Mouse (Mus musculus) MEL (cell line): ENCODE measurements around the gene A2ml1. TPM values are rescaled to one million over a fixed set of nuclear protein-coding genes. Genes with fewer than 3 reads are reported as not detected.

Experiments
- DNase-seq: peaks from one replicate; pipeline ENCODE4 v3.0.0; 2011; ENCODE audit warnings: low read depth, low spot score
- H3K27ac ChIP-seq: 2 replicates; pipeline ENCODE4 v1.5.1; 2012; ENCODE audit warnings: low read depth, mild to moderate bottlenecking, control low read depth, low read length, moderate library complexity; ENCODE audit not compliant: control insufficient read depth
- H3K27me3 ChIP-seq, 2 experiments: fragments of 150-350 bp in 1 of 2; sonication (generic) in 1 of 2; 2 replicates each; pipeline ENCODE4 v1.6.1; 2012; ENCODE audit warnings: low read length in 2 of 2, mild to moderate bottlenecking in 2 of 2, improper control_type of control experiment in 1 of 2, moderate library complexity in 1 of 2; ENCODE audit not compliant: insufficient read depth in 2 of 2, control insufficient read depth in 1 of 2
- H3K36me3 ChIP-seq, 2 experiments: 2 replicates each; pipeline ENCODE4 v1.6.1; 2012 to 2014; ENCODE audit warnings: low read length in 2 of 2, improper control_type of control experiment in 1 of 2, inconsistent platforms in 1 of 2, mild to moderate bottlenecking in 1 of 2; ENCODE audit not compliant: insufficient read depth in 2 of 2, control insufficient read depth in 1 of 2
- H3K4me1 ChIP-seq, 2 experiments: fragments of 150-350 bp in 1 of 2; sonication (generic) in 1 of 2; 2 replicates each; pipeline ENCODE4 v1.6.1; 2012; ENCODE audit warnings: low read length in 2 of 2, improper control_type of control experiment in 1 of 2, mild to moderate bottlenecking in 1 of 2; ENCODE audit not compliant: insufficient read depth in 2 of 2, control insufficient read depth in 1 of 2
- H3K4me3 ChIP-seq, 2 experiments: fragments of 150-350 bp in 1 of 2; sonication (generic) in 1 of 2; 2 replicates each; pipeline ENCODE4 v1.5.1; 2012; ENCODE audit warnings: low read depth in 2 of 2, low read length in 2 of 2, mild to moderate bottlenecking in 2 of 2, moderate library complexity in 2 of 2, control low read depth in 1 of 2, improper control_type of control experiment in 1 of 2; ENCODE audit not compliant: control insufficient read depth in 1 of 2, insufficient read depth in 1 of 2
- H3K79me2 ChIP-seq: 2 replicates; pipeline ENCODE4 v1.6.1; 2012; ENCODE audit warnings: mild to moderate bottlenecking, low read length, moderate library complexity; ENCODE audit not compliant: control insufficient read depth, poor library complexity, insufficient read depth
- H3K9ac ChIP-seq: 2 replicates; pipeline ENCODE4 v1.6.1; 2012; ENCODE audit warnings: low read depth, mild to moderate bottlenecking, control low read depth, low read length, moderate library complexity; ENCODE audit not compliant: control insufficient read depth, poor library complexity, severe bottlenecking
- H3K9me3 ChIP-seq: fragments of 150-350 bp; sonication (generic); replicated peaks from 2 replicates; pipeline ENCODE4 v1.6.1; 2012; ENCODE audit warnings: mild to moderate bottlenecking, low read length, improper control_type of control experiment, moderate library complexity; ENCODE audit not compliant: insufficient read depth
- BHLHE40 ChIP-seq: IDR thresholded peaks from 2 replicates; pipeline ENCODE4 v1.6.1; 2012; ENCODE audit warnings: low read depth, mild to moderate bottlenecking, inconsistent platforms, low read length, improper control_type of control experiment, borderline replicate concordance
- CHD1 ChIP-seq: IDR thresholded peaks from 2 replicates; pipeline ENCODE4 v1.6.1; 2012; ENCODE audit warnings: low read depth, mild to moderate bottlenecking, inconsistent platforms, low read length, improper control_type of control experiment
- CHD2 ChIP-seq: IDR thresholded peaks from 2 replicates; pipeline ENCODE4 v1.6.1; 2011; ENCODE audit warnings: low read length, improper control_type of control experiment
- CTCF ChIP-seq, 3 experiments: IDR thresholded peaks in 2 of 3; conservative IDR thresholded peaks in 1 of 3; 2 replicates each; pipeline ENCODE4 v1.5.1; 2011 to 2012; ENCODE audit warnings: low read length in 3 of 3, low read depth in 2 of 3, mild to moderate bottlenecking in 2 of 3, improper control_type of control experiment in 1 of 3, inconsistent platforms in 1 of 3, mixed read lengths in 1 of 3, moderate library complexity in 1 of 3; ENCODE audit not compliant: control insufficient read depth in 1 of 3, insufficient read depth in 1 of 3, poor library complexity in 1 of 3, severe bottlenecking in 1 of 3
- E2F4 ChIP-seq: IDR thresholded peaks from 2 replicates; pipeline ENCODE4 v1.6.1; 2011; ENCODE audit warnings: low read depth, low read length, improper control_type of control experiment, borderline replicate concordance
- ELF1 ChIP-seq: IDR thresholded peaks from 2 replicates; pipeline ENCODE4 v1.6.1; 2014; ENCODE audit warnings: low read depth, mild to moderate bottlenecking, inconsistent platforms, low read length, improper control_type of control experiment, moderate library complexity
- ETS1 ChIP-seq: IDR thresholded peaks from 2 replicates; pipeline ENCODE4 v1.6.1; 2012; ENCODE audit warnings: low read depth, mild to moderate bottlenecking, inconsistent platforms, low read length, improper control_type of control experiment, moderate library complexity
- GABPA ChIP-seq: IDR thresholded peaks from 2 replicates; pipeline ENCODE4 v1.6.1; 2012; ENCODE audit warnings: low read depth, mild to moderate bottlenecking, inconsistent platforms, low read length, improper control_type of control experiment, moderate library complexity
- GATA1 ChIP-seq: IDR thresholded peaks from 2 replicates; pipeline ENCODE4 v1.6.1; 2011; ENCODE audit warnings: low read depth, low read length, improper control_type of control experiment
- HCFC1 ChIP-seq: IDR thresholded peaks from 2 replicates; pipeline ENCODE4 v1.6.1; 2012; ENCODE audit warnings: low read depth, mild to moderate bottlenecking, inconsistent platforms, low read length, improper control_type of control experiment, moderate library complexity
- JUND ChIP-seq: IDR thresholded peaks from 2 replicates; pipeline ENCODE4 v1.6.1; 2011; ENCODE audit warnings: low read depth, mild to moderate bottlenecking, improper control_type of control experiment, low read length
- KAT2A ChIP-seq: conservative IDR thresholded peaks from 2 replicates; pipeline ENCODE4 v1.6.1; 2012; ENCODE audit warnings: low read depth, low read length, improper control_type of control experiment, inconsistent platforms
- MAFK ChIP-seq: IDR thresholded peaks from 2 replicates; pipeline ENCODE4 v1.6.1; 2011; ENCODE audit warnings: low read depth, mild to moderate bottlenecking, low read length, improper control_type of control experiment, borderline replicate concordance
- MAX ChIP-seq: IDR thresholded peaks from 2 replicates; pipeline ENCODE4 v1.6.1; 2011; ENCODE audit warnings: low read length, improper control_type of control experiment
- MAZ ChIP-seq: IDR thresholded peaks from 2 replicates; pipeline ENCODE4 v1.6.1; 2012; ENCODE audit warnings: low read depth, mild to moderate bottlenecking, inconsistent platforms, low read length, improper control_type of control experiment
- MEF2A ChIP-seq: IDR thresholded peaks from 2 replicates; pipeline ENCODE4 v1.6.1; 2014; ENCODE audit warnings: low read depth, mild to moderate bottlenecking, inconsistent platforms, low read length, improper control_type of control experiment; ENCODE audit not compliant: poor library complexity, insufficient replicate concordance, severe bottlenecking; ENCODE audit errors: extremely low read depth
- MXI1 ChIP-seq: IDR thresholded peaks from 2 replicates; pipeline ENCODE4 v1.6.1; 2011; ENCODE audit warnings: mild to moderate bottlenecking, low read depth, low read length, improper control_type of control experiment
- MYB ChIP-seq: IDR thresholded peaks from 2 replicates; pipeline ENCODE4 v1.6.1; 2011; ENCODE audit warnings: mild to moderate bottlenecking, low read depth, low read length, improper control_type of control experiment
- MYC ChIP-seq: IDR thresholded peaks from 2 replicates; pipeline ENCODE4 v1.6.1; 2011; ENCODE audit warnings: low read depth, mild to moderate bottlenecking, low read length, improper control_type of control experiment, moderate library complexity
- NELFE ChIP-seq: IDR thresholded peaks from 2 replicates; pipeline ENCODE4 v1.6.1; 2011; ENCODE audit warnings: low read depth, low read length, improper control_type of control experiment
- NRF1 ChIP-seq: IDR thresholded peaks from 2 replicates; pipeline ENCODE4 v1.6.1; 2014; ENCODE audit warnings: low read depth, mild to moderate bottlenecking, inconsistent platforms, low read length, improper control_type of control experiment, moderate library complexity; ENCODE audit not compliant: poor library complexity, insufficient read depth, severe bottlenecking
- POLR2A ChIP-seq, 2 experiments: IDR thresholded peaks; 2 replicates each; pipeline ENCODE4 v1.6.1; 2011 to 2012; ENCODE audit warnings: low read length in 2 of 2, mild to moderate bottlenecking in 2 of 2, control low read depth in 1 of 2, improper control_type of control experiment in 1 of 2, low read depth in 1 of 2, moderate library complexity in 1 of 2; ENCODE audit not compliant: control insufficient read depth in 1 of 2, insufficient read depth in 1 of 2, poor library complexity in 1 of 2
- POLR2AphosphoS2 ChIP-seq: IDR thresholded peaks from 2 replicates; pipeline ENCODE4 v1.6.1; 2011; ENCODE audit warnings: low read length, improper control_type of control experiment
- POLR2AphosphoS5 ChIP-seq: IDR thresholded peaks from 2 replicates; pipeline ENCODE4 v1.6.1; 2012; ENCODE audit warnings: low read depth, borderline replicate concordance, mild to moderate bottlenecking, inconsistent platforms, low read length, moderate library complexity, mixed read lengths
- RAD21 ChIP-seq: IDR thresholded peaks from 2 replicates; pipeline ENCODE4 v1.6.1; 2011; ENCODE audit warnings: mild to moderate bottlenecking, low read depth, low read length, improper control_type of control experiment
- RCOR1 ChIP-seq: IDR thresholded peaks from 2 replicates; pipeline ENCODE4 v1.6.1; 2012; ENCODE audit warnings: low read depth, mild to moderate bottlenecking, inconsistent platforms, low read length, improper control_type of control experiment
- SIN3A ChIP-seq: IDR thresholded peaks from 2 replicates; pipeline ENCODE4 v1.6.1; 2012; ENCODE audit warnings: low read length, improper control_type of control experiment, inconsistent platforms
- SMC3 ChIP-seq: IDR thresholded peaks from 2 replicates; pipeline ENCODE4 v1.6.1; 2011; ENCODE audit warnings: low read depth, low read length, improper control_type of control experiment
- TAL1 ChIP-seq: IDR thresholded peaks from 2 replicates; pipeline ENCODE4 v1.6.1; 2012; ENCODE audit warnings: mild to moderate bottlenecking, inconsistent platforms, low read length, moderate library complexity, mixed read lengths
- TBP ChIP-seq: IDR thresholded peaks from 2 replicates; pipeline ENCODE4 v1.8.0; 2011; ENCODE audit warnings: low read depth, low read length, improper control_type of control experiment
- TCF12 ChIP-seq: IDR thresholded peaks from 2 replicates; pipeline ENCODE4 v1.6.1; 2014; ENCODE audit warnings: low read depth, mild to moderate bottlenecking, inconsistent platforms, low read length, improper control_type of control experiment, moderate library complexity
- UBTF ChIP-seq: IDR thresholded peaks from 2 replicates; pipeline ENCODE4 v1.6.1; 2012; ENCODE audit warnings: low read depth, mild to moderate bottlenecking, inconsistent platforms, low read length, improper control_type of control experiment, moderate library complexity, borderline replicate concordance; ENCODE audit not compliant: insufficient read depth
- USF1 ChIP-seq: IDR thresholded peaks from 2 replicates; pipeline ENCODE4 v1.6.1; 2014; ENCODE audit warnings: low read depth, mild to moderate bottlenecking, inconsistent platforms, low read length, improper control_type of control experiment, moderate library complexity
- USF2 ChIP-seq, 2 experiments: IDR thresholded peaks; 2 replicates each; pipeline ENCODE4 v1.6.1; 2011 to 2012; ENCODE audit warnings: improper control_type of control experiment in 2 of 2, low read length in 2 of 2, borderline replicate concordance in 1 of 2, inconsistent platforms in 1 of 2, low read depth in 1 of 2, mild to moderate bottlenecking in 1 of 2; ENCODE audit not compliant: insufficient read depth in 1 of 2
- ZC3H11A ChIP-seq: IDR thresholded peaks from 2 replicates; pipeline ENCODE4 v1.6.1; 2012; ENCODE audit warnings: low read depth, mild to moderate bottlenecking, inconsistent platforms, low read length, improper control_type of control experiment
- ZKSCAN1 ChIP-seq: IDR thresholded peaks from 2 replicates; pipeline ENCODE4 v1.6.1; 2012; ENCODE audit warnings: low read depth, mild to moderate bottlenecking, inconsistent platforms, low read length, improper control_type of control experiment, moderate library complexity
- ZMIZ1 ChIP-seq: IDR thresholded peaks from 2 replicates; pipeline ENCODE4 v1.6.1; 2012; ENCODE audit warnings: low read depth, mild to moderate bottlenecking, inconsistent platforms, low read length, improper control_type of control experiment, moderate library complexity
- ZNF384 ChIP-seq: IDR thresholded peaks from 2 replicates; pipeline ENCODE4 v1.6.1; 2012; ENCODE audit warnings: low read depth, mild to moderate bottlenecking, inconsistent platforms, low read length, improper control_type of control experiment
- polyA plus RNA-seq, 2 experiments: library from polyadenylated mRNA; stranded (reverse) in 1 of 2; unstranded in 1 of 2; fragments of >175 nt in 1 of 2; fragments of >200 nt in 1 of 2; gene quantifications; 2 replicates each; pipeline versions ENCODE4 v1.2.1 to v1.2.4; 2012; ENCODE audit warnings: low replicate concordance in 2 of 2, low read depth in 1 of 2; ENCODE audit not compliant: insufficient read length in 2 of 2, insufficient read depth in 1 of 2, missing spikeins in 1 of 2
- total RNA-seq: library from RNA; depleted of rRNA; stranded (reverse); fragments of 300-350 nt; gene quantifications from 2 replicates; pipeline ENCODE4 v1.2.3, GENCODE M21; 2012

The A2ml1 gene
- total and polyA plus RNA-seq, 3 experiments = 0.08 to 0.25 TPM; not detected in 1

- DNase-seq = peak; percentile 57
- H3K9ac ChIP-seq = no peak overlapping the region
- no peaks in the 10 kb centered on the region for H3K9me3 ChIP-seq
- no peak overlapping the region for H3K4me3 ChIP-seq
- H3K79me2 ChIP-seq = no peaks in the 10 kb centered on the region
- H3K27me3 ChIP-seq = no peaks in the 10 kb centered on the region
- H3K27ac ChIP-seq = peak overlapping the region; percentile 62; the same call in 1 of the 2 replicates
- peaks cover 0 to 6% of the 10 kb centered on the region in 2 experiments; a peak in 1 of 4 replicates for H3K4me1 ChIP-seq
- H3K36me3 ChIP-seq = peaks cover 0 to 7% of the 10 kb centered on the region in 2 experiments; a peak in 2 of 4 replicates
- TF ChIP-seq POLR2AphosphoS2 = no peak
- TF ChIP-seq MAX = no peak
- no peak for TF ChIP-seq ZKSCAN1
- no peak for TF ChIP-seq BHLHE40
- TF ChIP-seq MEF2A = no peak
- TF ChIP-seq HCFC1 = no peak
- TF ChIP-seq KAT2A = no peak
- no peak for TF ChIP-seq CHD1
- TF ChIP-seq E2F4 = no peak
- TF ChIP-seq POLR2A (IDR thresholded peaks at IDR 0.05; ENCODE audit: control insufficient read depth in 1 of 2, insufficient read depth in 1 of 2, low read depth in 1 of 2, low read length in 2 of 2, poor library complexity in 1 of 2) = no peak
- peak; percentile 53 for TF ChIP-seq GATA1
- peak; percentile 54; the same call in 1 of the 2 replicates for TF ChIP-seq TCF12
- no peak for TF ChIP-seq SMC3
- TF ChIP-seq MYC = no peak
- TF ChIP-seq SIN3A = 0 out of 2 replicates have a peak, but pooled peaks have one; percentile 22
- TF ChIP-seq CTCF (IDR thresholded peaks at IDR 0.05 in 2 of 3, conservative IDR thresholded peaks at IDR 0.05 in 1 of 3; ENCODE audit: control insufficient read depth in 1 of 3, insufficient read depth in 1 of 3, low read depth in 2 of 3, low read length in 3 of 3, poor library complexity in 1 of 3, severe bottlenecking in 1 of 3) = no peak
- no peak for TF ChIP-seq CHD2
- TF ChIP-seq MYB = no peak
- TF ChIP-seq TBP = no peak
- TF ChIP-seq NRF1 = no peak
- TF ChIP-seq UBTF = no peak
- no peak for TF ChIP-seq MAFK
- no peak for TF ChIP-seq NELFE
- TF ChIP-seq GABPA = no peak
- TF ChIP-seq RAD21 = no peak
- TF ChIP-seq RCOR1 = no peak
- peak; percentile 22; the same call in 1 of the 2 replicates for TF ChIP-seq TAL1
- no peak for TF ChIP-seq ZC3H11A
- TF ChIP-seq USF2 (IDR thresholded peaks at IDR 0.05; ENCODE audit: borderline replicate concordance in 1 of 2, insufficient read depth in 1 of 2, low read depth in 1 of 2, low read length in 2 of 2) = no peak
- no peak for TF ChIP-seq USF1
- TF ChIP-seq ZMIZ1 = no peak
- no peak for TF ChIP-seq ELF1
- TF ChIP-seq ZNF384 = no peak
- TF ChIP-seq MXI1 = no peak
- peak; percentile 86 for TF ChIP-seq ETS1
- no peak for TF ChIP-seq JUND
- no peak for TF ChIP-seq MAZ
- TF ChIP-seq POLR2AphosphoS5 = no peak
Measured at GRCm38 (mm10) chr6:128587619-128588018, 6.2 kb upstream of the A2ml1 start.
